Comparison of ENCODE assay signal across 8 mouse cellular contexts in genomic region chr8:84730541-84731370, GRCm38 (mm10). TPM values are rescaled to one million over a fixed set of nuclear protein-coding genes. Genes with fewer than 3 reads are reported as not detected.
DNase-seq lines count a peak whose midpoint lies in the region; ATAC-seq and TF ChIP-seq lines count a peak whose summit lies in the region.

No protein-coding gene starts in this region.

- H3K27ac ChIP-seq in heart, embryonic 12.5 days (ENCODE audit: poor library complexity, severe bottlenecking), result peak overlapping the region; percentile 94
- 0 out of 2 replicates have a peak overlapping the region, but pooled peaks have one; percentile 9 for H3K27ac ChIP-seq in liver, adult 2 months (replicated peaks; ENCODE audit: insufficient read depth, low read depth, low read length)

- H3K4me3 ChIP-seq in heart, embryonic 12.5 days, result no peak overlapping the region
- no peak overlapping the region for H3K4me3 ChIP-seq in liver, adult 2 months (ENCODE audit: insufficient read depth, low read depth, low read length)

- DNase-seq in kidney, postnatal 4 days, result peak; percentile 45 to 57
- DNase-seq in kidney, adult 18-20 months, result no peak
- DNase-seq in liver, adult 2 months (ENCODE audit: extremely low read depth, low read depth, low spot score), result no peak
- DNase-seq in spleen, postnatal 10 days (ENCODE audit: low spot score in 2 of 2), result peak; percentile 79 to 84
- DNase-seq in T-cell, adult 2 months (ENCODE audit: low spot score), result no peak
- DNase-seq in right cerebral cortex, adult 2 months (ENCODE audit: low spot score in 2 of 2), result no peak

- H3K9me3 ChIP-seq in heart, embryonic 12.5 days (replicated peaks), result no peaks in the 10 kb centered on the region

- 0 out of 2 replicates have a peak, but pooled peaks cover 3% of the 10 kb centered on the region for H3K27me3 ChIP-seq in heart, embryonic 12.5 days (replicated peaks)
- H3K27me3 ChIP-seq in liver, adult 2 months (ENCODE audit: control insufficient read depth, insufficient read depth, low read length), result no peaks in the 10 kb centered on the region

- 15% methylated on average over 9 of the region's 9 CpGs for WGBS in heart, embryonic 12.5 days
- WGBS in liver, adult 2 months, result 48% methylated on average over 9 of the region's 9 CpGs

- no peak for TF ChIP-seq POLR2A in liver, adult 2 months (IDR thresholded peaks at IDR 0.05; ENCODE audit: extremely low read depth, insufficient read depth, low read length)

- H3K9ac ChIP-seq in heart, embryonic 12.5 days, result peak overlapping the region; percentile 53
- no peak overlapping the region; the same call in 1 of the 2 replicates for H3K9ac ChIP-seq in liver, adult 2 months (ENCODE audit: low read depth, low read length)

- peak overlapping the region; percentile 35 for H3K4me2 ChIP-seq in heart, embryonic 12.5 days

- TF ChIP-seq CTCF in liver, adult 2 months (IDR thresholded peaks at IDR 0.05; ENCODE audit: low read depth, low read length), result no peak

- peaks cover 24% of the 10 kb centered on the region for H3K79me2 ChIP-seq in liver, adult 2 months (ENCODE audit: control insufficient read depth, insufficient read depth, low read length)

- H3K4me1 ChIP-seq in heart, embryonic 12.5 days (replicated peaks), result peaks cover 97% of the 10 kb centered on the region
- peaks cover 23% of the 10 kb centered on the region for H3K4me1 ChIP-seq in liver, adult 2 months (ENCODE audit: control insufficient read depth, insufficient read depth, low read length)

- no peaks in the 10 kb centered on the region for H3K36me3 ChIP-seq in heart, embryonic 12.5 days
- H3K36me3 ChIP-seq in liver, adult 2 months (ENCODE audit: control insufficient read depth, insufficient read depth, low read length), result no peaks in the 10 kb centered on the region

- ATAC-seq in common myeloid progenitor, adult 5-6 weeks (replicated peaks; ENCODE audit: low read depth, poor library complexity, severe bottlenecking), result peak; percentile 75
- peak; percentile 91 for ATAC-seq in heart, embryonic 12.5 days (ENCODE audit: insufficient number of reproducible peaks, low FRiP score)

RNA-seq across cellular contexts. Expression of gene G430095P16Rik, which starts 7.9 kb away (rescaled TPM):
- 13.2 and 22.4 TPM in 2 replicates for total RNA-seq in common myeloid progenitor, adult 5-6 weeks (2017)
- 5.4 and 6.9 TPM in 2 replicates for polyA plus RNA-seq in heart, embryonic 12.5 days (2016; fragmentation: Nextera tagmentation; extraction: Ambion mirVana)
- total RNA-seq in liver, adult 2 months (2014; rRNA removed), result not detected in 2 replicates
- 0.19 TPM in 1 of 2 replicates, not detected in the other for polyA plus RNA-seq in liver, adult 2 months (2012; rRNA removed)

RNA-seq across cellular contexts. Expression of gene Lyl1, which starts 29.5 kb away (rescaled TPM):
- total RNA-seq in common myeloid progenitor, adult 5-6 weeks (2017), result 38.8 and 47.8 TPM in 2 replicates
- polyA plus RNA-seq in heart, embryonic 12.5 days (2016; fragmentation: Nextera tagmentation; extraction: Ambion mirVana), result 18.1 and 19.7 TPM in 2 replicates
- 0.18 and 0.47 TPM in 2 replicates for total RNA-seq in liver, adult 2 months (2014; rRNA removed)
- polyA plus RNA-seq in liver, adult 2 months (2012; rRNA removed), result 0.71 and 1.3 TPM in 2 replicates

RNA-seq across cellular contexts. Expression of gene Nacc1, which starts 43.1 kb away (rescaled TPM):
- total RNA-seq in common myeloid progenitor, adult 5-6 weeks (2017), result 46.5 and 55.3 TPM in 2 replicates
- polyA plus RNA-seq in heart, embryonic 12.5 days (2016; fragmentation: Nextera tagmentation; extraction: Ambion mirVana), result 20.9 and 21.3 TPM in 2 replicates
- 5.3 and 8.0 TPM in 2 replicates for total RNA-seq in liver, adult 2 months (2014; rRNA removed)
- 31.0 and 32.6 TPM in 2 replicates for polyA plus RNA-seq in liver, adult 2 months (2012; rRNA removed)

RNA-seq across cellular contexts. Expression of gene Trmt1, which starts 44.6 kb away (rescaled TPM):
- 85.0 and 102 TPM in 2 replicates for total RNA-seq in common myeloid progenitor, adult 5-6 weeks (2017)
- polyA plus RNA-seq in heart, embryonic 12.5 days (2016; fragmentation: Nextera tagmentation; extraction: Ambion mirVana), result 46.2 and 49.5 TPM in 2 replicates
- 20.7 and 27.3 TPM in 2 replicates for total RNA-seq in liver, adult 2 months (2014; rRNA removed)
- 44.6 and 58.6 TPM in 2 replicates for polyA plus RNA-seq in liver, adult 2 months (2012; rRNA removed)

Comparison
In these comparisons a context has a peak if more than half of its experiments do, and no peak if none do; other contexts are left out.
1. DNase-seq: peak in kidney, postnatal 4 days (2 of 2) and spleen, postnatal 10 days (2 of 2); none in kidney, adult 18-20 months (single experiment), liver, adult 2 months (single experiment), T-cell, adult 2 months (single experiment) and right cerebral cortex, adult 2 months (0 of 2).
2. RNA of gene G430095P16Rik, which starts 7.9 kb away (total RNA-seq): 13.2 to 22.4 TPM in common myeloid progenitor, adult 5-6 weeks; not detected in liver, adult 2 months; every median in the first group is over 10 times any median in the second.
3. RNA of gene Lyl1, which starts 29.5 kb away (total RNA-seq): 38.8 to 47.8 TPM in common myeloid progenitor, adult 5-6 weeks; 0.18 to 0.47 TPM in liver, adult 2 months; every median in the first group is over 10 times any median in the second.